Mouse (Mus musculus): ENCODE measurements around the gene 4930474N05Rik. TPM values are rescaled to one million over a fixed set of nuclear protein-coding genes. Genes with fewer than 3 reads are reported as not detected.

Gene 4930474N05Rik
- not detected in 2 replicates for total RNA-seq (2017)

DNA sequence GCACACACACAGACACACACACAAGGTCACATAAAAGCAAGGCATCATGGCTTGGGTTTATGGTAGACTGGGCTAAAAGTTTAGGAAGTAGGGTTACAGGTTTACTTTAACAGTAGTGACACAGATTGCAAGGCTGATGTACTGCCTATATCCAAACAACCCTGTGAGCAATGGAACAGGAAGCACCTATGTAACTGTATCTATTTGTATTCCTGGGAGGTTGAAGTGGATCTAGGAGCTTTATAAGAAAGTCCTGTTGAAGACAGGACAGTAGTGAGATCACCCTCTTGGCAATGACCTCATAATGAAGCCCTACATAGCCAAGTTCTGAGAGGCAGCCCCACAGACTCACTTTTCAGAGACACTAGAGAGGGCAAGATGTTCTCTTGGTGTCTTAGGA, at the start of gene 4930474N05Rik:
Gene 4930474N05Rik (plus strand): TSS at position 301 of the 400 bp plus-strand sequence.
- ATAC-seq (replicated peaks; ENCODE audit: low read depth, poor library complexity, severe bottlenecking), result no peak

DNA sequence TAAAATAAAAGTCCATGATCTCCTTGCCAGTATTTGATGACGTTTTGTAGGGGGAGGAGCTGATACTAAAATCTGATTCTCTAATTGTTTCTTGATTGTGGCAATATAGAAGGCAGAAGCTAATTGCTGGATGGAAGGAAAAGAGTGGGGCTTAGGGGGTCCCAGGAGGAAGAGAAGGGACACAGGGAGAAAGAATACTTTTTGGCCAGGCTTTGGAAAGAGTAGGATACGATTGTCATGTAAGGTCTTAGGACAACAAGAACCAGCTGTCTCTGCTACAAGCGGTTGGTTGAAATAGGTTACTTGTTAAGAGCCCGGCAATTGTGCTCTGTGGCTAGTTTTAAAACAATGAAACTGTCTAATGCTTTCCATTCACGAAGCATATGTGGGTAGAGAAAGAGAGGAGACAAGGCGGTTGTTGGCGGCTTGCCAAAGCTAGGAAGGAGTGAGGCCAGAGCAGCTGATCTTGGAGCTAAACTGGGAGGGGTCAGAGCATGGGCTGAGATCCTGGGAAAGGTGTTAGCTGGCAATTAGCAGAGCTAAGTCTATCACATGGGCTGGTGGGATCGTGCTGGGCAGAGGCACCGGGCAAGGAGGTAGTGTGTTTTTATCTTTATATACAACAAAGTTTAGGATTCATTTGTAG, 45.8 kb upstream of the 4930474N05Rik start:
- ATAC-seq (replicated peaks; ENCODE audit: low read depth, poor library complexity, severe bottlenecking), result no peak

DNA sequence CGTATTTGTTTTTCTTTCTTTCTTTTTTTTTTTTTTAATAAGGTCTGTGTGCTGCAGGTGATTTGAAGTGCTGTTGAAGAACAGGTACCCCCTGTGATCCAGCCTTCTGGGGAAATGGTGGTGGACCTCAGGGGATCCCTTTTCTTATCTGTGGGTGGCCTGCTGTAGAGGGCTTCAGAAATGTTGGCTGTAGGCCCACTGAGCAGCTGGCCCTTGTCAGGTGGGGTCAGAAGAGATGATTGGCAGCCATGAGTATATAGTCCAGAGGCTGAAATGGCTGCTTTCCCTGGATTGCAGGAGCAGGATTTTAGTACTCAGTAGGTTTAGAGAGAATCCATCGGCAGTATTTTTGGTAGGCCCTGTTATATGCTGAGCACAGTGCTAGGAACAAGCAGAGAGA, 41.4 kb upstream of the 4930474N05Rik start:
- no peak for ATAC-seq (replicated peaks; ENCODE audit: low read depth, poor library complexity, severe bottlenecking)

DNA sequence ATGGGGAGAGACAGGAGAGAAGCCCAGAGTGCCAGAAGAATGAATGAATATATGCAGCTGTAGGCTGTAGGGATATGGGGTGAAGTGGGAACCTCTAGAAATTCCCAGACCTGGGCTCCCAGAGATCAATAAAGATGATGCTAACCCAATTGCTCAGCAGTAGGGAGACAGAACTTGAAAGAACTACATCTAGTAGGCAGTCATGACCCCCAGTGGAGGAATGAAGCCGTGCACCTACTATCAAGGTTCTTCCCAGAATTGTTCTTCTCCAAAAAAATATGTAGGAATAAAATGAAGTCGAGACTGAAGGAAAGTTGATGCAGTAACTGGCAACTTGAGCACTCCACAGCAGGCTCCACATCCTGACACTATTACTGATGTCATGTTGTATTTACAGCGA, 3.8 kb downstream of the 4930474N05Rik start:
- ATAC-seq (replicated peaks; ENCODE audit: low read depth, poor library complexity, severe bottlenecking), result no peak

DNA sequence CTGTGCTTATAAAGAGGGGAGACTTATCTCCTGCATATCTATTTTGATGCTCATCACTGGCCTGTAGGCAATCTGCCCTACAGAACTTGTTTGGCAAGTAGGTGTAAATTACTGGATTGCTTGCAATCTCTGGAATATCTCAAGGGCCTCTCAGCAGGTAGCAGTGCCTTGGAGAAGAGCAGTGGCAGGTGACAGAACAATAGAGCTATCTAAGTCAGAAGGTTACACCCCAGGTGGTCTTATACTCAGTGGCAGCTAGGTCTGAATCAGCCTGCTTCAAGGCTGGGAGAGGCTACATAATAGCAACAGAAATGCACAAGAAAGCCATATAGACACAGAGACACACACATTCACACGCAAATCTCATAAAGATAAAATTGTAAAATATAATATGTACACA, 4.9 kb downstream of the 4930474N05Rik start:
- no peak for ATAC-seq (replicated peaks; ENCODE audit: low read depth, poor library complexity, severe bottlenecking)

DNA sequence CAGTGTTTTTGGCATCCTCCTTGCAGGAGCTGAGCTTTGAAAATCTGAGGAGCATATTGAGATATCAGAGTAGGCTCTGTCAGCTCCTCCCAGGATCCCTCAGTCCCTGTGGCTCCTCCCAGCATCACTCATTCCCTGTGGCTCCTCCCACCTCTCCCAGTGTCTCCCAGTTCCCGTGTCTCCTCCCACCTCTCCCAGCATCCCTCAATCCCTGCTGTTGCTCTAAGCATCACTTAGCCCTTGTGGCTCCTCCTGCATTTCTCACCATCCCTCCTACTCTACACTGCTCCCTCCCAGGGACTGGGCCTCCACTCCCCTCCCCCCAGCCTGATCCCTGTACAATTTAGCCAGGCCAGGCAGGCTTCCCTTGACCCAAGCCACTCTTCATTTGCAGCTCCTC, 6.0 kb downstream of the 4930474N05Rik start:
- no peak for ATAC-seq (replicated peaks; ENCODE audit: low read depth, poor library complexity, severe bottlenecking)

DNA sequence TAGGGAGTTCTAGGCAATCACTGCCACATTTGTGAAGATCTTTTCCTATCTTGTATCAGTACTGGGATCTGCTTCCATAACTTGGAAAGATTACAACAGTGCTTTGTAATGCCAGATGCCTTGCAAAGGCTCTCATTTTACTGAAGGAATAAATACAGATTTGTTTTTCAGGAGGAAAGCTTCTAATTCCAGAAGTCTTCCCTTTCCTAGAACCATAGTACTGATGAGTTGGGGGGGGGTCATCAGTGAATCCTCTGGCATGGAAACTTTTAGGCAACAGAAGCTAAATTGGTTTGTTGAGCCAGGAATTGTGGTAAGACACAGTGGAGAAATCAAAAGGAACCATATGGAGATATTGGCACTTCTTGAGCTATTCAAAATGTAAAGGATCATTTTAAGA, 19.8 kb downstream of the 4930474N05Rik start:
- ATAC-seq (replicated peaks; ENCODE audit: low read depth, poor library complexity, severe bottlenecking), result no peak

DNA sequence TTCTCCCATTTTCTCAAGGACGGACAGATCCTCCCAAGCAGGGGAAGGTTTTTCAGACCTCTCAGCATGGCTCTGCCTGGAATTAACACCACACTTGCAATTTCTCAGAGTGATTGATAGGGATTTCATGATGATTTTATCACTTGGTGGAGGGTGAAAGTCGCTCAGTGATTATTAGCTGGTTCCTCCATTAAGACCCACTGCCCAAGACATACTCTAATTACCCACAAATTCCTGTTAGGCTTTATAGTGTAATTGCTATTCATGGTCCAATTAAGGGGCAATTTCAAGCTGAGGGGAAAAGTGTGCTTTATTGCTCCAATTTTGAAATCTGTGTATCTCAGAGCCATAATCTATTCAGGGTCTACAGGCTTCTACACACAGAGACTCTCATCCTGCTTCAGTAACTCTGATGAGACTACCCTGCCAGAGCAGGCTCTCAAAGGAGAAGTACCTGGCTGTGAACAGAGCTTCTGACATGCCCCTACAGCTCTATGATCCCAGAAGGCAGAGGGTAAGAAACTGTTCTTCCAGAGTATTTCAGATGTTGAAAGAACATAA, 29.1 kb downstream of the 4930474N05Rik start:
- ATAC-seq (replicated peaks; ENCODE audit: low read depth, poor library complexity, severe bottlenecking), result no peak

DNA sequence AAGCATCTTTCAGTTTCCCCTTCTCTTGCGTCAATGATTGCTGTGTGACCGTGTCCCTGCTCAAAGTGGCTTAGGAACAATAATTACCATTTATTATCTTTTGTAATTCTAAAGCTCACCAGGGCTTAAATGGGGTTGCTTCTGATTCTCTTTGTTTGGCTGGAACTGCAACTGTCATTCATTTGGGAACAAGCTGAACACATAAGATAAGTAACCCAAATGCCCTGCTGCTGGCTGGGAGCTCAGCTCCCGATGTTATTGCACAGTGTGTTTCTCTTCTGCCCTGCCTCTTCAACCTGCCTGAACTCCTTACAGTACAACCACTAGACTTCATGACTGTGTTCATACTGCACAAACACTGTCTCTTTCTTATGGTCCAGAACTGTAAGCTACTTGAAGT, 41.0 kb downstream of the 4930474N05Rik start:
- no peak for ATAC-seq (replicated peaks; ENCODE audit: low read depth, poor library complexity, severe bottlenecking)

DNA sequence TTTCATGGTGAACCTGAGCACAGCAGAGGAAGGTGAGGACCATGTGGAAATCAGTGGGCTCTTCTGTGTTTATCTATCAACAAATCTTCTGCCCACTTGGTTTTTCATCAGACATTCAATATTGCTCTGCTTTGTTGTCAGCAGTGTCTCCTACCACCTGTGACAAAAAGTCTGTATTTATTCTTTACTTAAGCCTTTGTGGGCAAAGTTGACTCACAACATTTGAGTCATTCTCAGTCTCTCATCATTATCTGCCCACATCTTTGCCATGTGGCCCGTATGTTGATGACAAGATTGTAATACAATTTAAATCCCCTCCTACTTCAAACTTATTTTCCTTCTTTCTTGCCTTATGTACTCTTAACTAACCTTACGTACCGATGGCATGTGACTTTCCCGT, 43.0 kb downstream of the 4930474N05Rik start:
- no peak for ATAC-seq (replicated peaks; ENCODE audit: low read depth, poor library complexity, severe bottlenecking)

DNA sequence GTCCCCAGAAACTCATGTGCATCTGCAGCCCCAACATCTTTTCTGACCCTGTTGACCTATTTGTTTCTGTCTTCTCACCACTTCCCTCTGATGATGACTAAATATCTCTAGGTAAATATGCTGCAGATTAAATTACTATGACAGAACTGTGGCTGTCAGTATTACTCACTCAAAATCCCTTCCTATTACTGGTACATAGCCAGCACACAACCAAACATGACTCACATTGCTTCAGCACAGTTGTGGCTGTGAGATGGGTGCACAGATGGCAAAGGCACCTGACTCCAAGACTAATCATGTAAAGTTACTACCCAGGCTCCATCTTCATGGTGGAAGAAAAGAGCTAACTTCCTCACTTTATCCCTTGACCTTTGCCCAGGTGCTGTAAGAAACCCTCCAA, 50.5 kb downstream of the 4930474N05Rik start:
- ATAC-seq (replicated peaks; ENCODE audit: low read depth, poor library complexity, severe bottlenecking), result no peak

All from common myeloid progenitor, adult 5-6 weeks (primary cell).